Mouse (Mus musculus): ENCODE measurements around the gene Cdk17. TPM values are rescaled to one million over a fixed set of nuclear protein-coding genes. Genes with fewer than 3 reads are reported as not detected.
A peak's percentile ranks its signal among the peaks of the same experiment; 100 is the strongest.

Gene Cdk17
- polyA plus RNA-seq, 1 experiment = 2.3 TPM

GRCm38 (mm10) chr10:93138730-93139129 lies 21.9 kb upstream of the Cdk17 start:
- Histone ChIP-seq H3K27me3 (replicated peaks) (no peaks in the 10 kb centered on the region), H3K4me3 (replicated peaks) (no peak overlapping the region), H3K4me1 (peaks cover 65% of the 10 kb centered on the region), H3K36me3 (replicated peaks; ENCODE audit: low read length) (peaks cover 25% of the 10 kb centered on the region), H3K9me3 (no peaks in the 10 kb centered on the region)
- TF ChIP-seq GATA1 (IDR thresholded peaks at IDR 0.05; ENCODE audit: borderline replicate concordance, low read length) (no peak), FLI1 (IDR thresholded peaks at IDR 0.05; ENCODE audit: low read length) (no peak)

GRCm38 (mm10) chr10:93140778-93141177 lies 19.9 kb upstream of the Cdk17 start:
- Histone ChIP-seq H3K36me3 (replicated peaks; ENCODE audit: low read length) (peaks cover 25% of the 10 kb centered on the region), H3K4me1 (peaks cover 76% of the 10 kb centered on the region), H3K4me3 (replicated peaks) (peak overlapping the region; percentile 79), H3K9me3 (no peaks in the 10 kb centered on the region), H3K27me3 (replicated peaks) (no peaks in the 10 kb centered on the region)
- TF ChIP-seq GATA1 (IDR thresholded peaks at IDR 0.05; ENCODE audit: borderline replicate concordance, low read length) (no peak), FLI1 (IDR thresholded peaks at IDR 0.05; ENCODE audit: low read length) (no peak)

DNA sequence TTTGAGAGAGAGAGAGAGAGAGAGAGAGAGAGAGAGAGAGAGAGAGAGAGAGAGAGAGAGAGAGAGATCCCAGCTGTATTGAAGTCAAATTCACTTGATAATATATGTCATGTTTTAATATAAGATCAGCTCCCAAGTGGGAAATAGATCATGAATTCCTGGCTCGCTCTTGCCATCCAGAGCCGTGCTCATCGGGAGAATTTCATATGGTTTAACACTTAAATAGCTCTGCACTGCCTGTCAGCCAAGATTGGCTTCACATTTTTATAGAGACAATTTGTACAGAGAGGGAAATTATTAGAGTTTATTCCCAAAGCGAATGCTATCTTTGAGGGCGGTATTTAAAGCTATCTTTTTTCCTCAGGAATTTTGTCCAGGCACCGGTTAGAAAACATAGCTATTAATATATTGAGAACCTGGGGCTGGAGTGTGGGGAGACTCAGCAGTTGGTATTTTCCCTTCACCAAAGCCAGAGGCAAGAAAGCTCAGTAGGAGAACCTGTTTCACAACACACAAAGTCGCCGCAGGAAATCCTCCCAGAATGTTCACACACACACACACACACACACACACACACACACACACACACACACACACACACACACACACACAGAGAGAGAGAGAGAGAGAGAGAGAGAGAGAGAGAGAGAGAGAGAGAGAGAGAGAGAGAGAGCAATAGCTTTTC lies 17.9 kb upstream of the Cdk17 start:
- Histone ChIP-seq H3K9me3 (no peaks in the 10 kb centered on the region), H3K4me3 (replicated peaks) (peak overlapping the region; percentile 89), H3K36me3 (replicated peaks; ENCODE audit: low read length) (peaks cover 11% of the 10 kb centered on the region), H3K27me3 (replicated peaks) (no peaks in the 10 kb centered on the region), H3K4me1 (peaks cover 57% of the 10 kb centered on the region)
- TF ChIP-seq GATA1 (IDR thresholded peaks at IDR 0.05; ENCODE audit: borderline replicate concordance, low read length) (no peak), FLI1 (IDR thresholded peaks at IDR 0.05; ENCODE audit: low read length) (no peak)

DNA sequence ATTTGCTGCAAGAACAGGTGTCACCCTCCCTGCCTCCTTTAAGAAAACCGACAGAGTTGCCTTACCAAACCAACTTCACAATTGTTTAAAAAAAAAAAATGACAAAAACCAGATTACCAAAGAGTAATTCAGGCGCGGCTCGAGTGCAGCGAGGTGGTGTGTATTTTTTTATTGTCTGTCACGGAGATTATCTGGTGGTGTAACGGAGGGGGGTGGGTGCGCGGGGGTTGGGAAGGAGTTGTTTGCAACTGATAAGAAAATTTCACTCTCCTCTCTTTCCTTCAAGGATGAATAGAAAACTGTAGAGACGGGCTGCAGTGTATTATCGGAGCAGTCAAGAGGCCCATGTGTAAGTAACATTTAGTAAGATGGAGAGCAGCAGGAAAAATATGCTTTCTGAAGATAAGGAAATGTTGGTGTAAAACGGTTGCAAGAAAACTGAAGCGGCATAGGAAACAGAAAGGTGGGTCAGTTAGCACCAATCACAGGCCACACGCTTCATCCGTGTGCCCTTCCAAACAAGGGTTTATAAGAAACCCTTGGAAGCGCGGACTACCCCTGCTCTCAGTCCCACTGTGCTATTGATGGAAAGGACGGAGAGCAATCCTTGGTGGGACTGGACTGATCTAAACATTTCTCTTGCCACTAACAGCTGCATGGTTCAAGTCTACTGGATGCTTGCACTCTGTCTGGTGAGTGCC lies 17.2 kb upstream of the Cdk17 start:
- H3K4me1 ChIP-seq = peaks cover 50% of the 10 kb centered on the region
- peaks cover 8% of the 10 kb centered on the region for H3K36me3 ChIP-seq (replicated peaks; ENCODE audit: low read length)
- H3K9me3 ChIP-seq = no peaks in the 10 kb centered on the region
- H3K27me3 ChIP-seq (replicated peaks) = no peaks in the 10 kb centered on the region
- no peak for TF ChIP-seq FLI1 (IDR thresholded peaks at IDR 0.05; ENCODE audit: low read length)
- TF ChIP-seq GATA1 (IDR thresholded peaks at IDR 0.05; ENCODE audit: borderline replicate concordance, low read length) = no peak
- H3K4me3 ChIP-seq (replicated peaks) = peak overlapping the region; percentile 89

- H3K4me1 ChIP-seq = peaks cover 45% of the 10 kb centered on the region
- peaks cover 6% of the 10 kb centered on the region for H3K36me3 ChIP-seq (replicated peaks; ENCODE audit: low read length)
- peak overlapping the region; percentile 89 for H3K4me3 ChIP-seq (replicated peaks)
- TF ChIP-seq FLI1 (IDR thresholded peaks at IDR 0.05; ENCODE audit: low read length) (no peak), GATA1 (IDR thresholded peaks at IDR 0.05; ENCODE audit: borderline replicate concordance, low read length) (no peak)
- no peaks in the 10 kb centered on the region for H3K27me3 ChIP-seq (replicated peaks)
- no peaks in the 10 kb centered on the region for H3K9me3 ChIP-seq
These were observed 16.7 kb upstream of the Cdk17 start for GRCm38 (mm10) chr10:93143986-93144314.

DNA sequence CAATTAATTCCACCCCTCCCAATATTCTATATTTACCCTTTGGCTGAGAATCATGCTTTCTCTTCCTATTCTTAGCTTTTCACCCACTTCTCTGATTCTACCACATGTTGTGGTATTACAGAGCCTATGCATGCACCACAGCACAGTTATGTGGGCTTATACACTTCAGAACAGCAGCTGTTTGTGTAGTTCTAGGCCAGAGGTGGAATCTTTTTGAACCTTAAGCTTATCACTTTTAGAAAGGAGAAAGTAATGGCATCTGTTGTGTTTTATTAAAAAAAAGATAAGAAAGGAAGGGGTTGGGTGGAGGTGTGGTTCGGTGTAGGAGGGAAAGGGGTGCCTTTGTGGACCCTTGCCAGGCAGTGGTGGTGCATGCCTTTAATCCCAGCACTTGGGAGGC lies 16.1 kb upstream of the Cdk17 start:
- peaks cover 6% of the 10 kb centered on the region for H3K36me3 ChIP-seq (replicated peaks; ENCODE audit: low read length)
- TF ChIP-seq GATA1 (IDR thresholded peaks at IDR 0.05; ENCODE audit: borderline replicate concordance, low read length) (no peak), FLI1 (IDR thresholded peaks at IDR 0.05; ENCODE audit: low read length) (no peak)
- H3K9me3 ChIP-seq = 0 out of 2 replicates have a peak, but pooled peaks cover 1% of the 10 kb centered on the region
- H3K4me3 ChIP-seq (replicated peaks) = no peak overlapping the region
- H3K27me3 ChIP-seq (replicated peaks) = no peaks in the 10 kb centered on the region
- H3K4me1 ChIP-seq = peaks cover 38% of the 10 kb centered on the region

DNA sequence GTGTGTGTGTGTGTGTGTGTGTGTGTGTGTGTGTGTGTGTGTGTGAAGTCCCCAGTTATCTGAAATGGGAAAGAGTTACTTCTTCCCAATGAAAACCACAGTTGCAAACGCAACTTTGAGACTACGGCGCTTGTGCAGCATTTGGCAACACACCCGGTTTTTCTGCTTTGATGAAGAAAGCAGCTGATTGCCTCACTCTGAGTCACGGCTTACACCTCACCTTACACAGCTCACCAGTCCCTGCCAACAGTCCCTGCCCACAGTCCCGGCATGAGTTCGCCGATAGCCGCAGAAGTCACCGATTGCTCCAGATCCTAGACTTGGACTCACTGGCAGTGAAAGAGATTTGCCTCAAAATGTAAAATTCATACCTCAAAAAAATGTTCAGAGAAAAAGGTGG lies 15.6 kb upstream of the Cdk17 start:
- no peak for TF ChIP-seq FLI1 (IDR thresholded peaks at IDR 0.05; ENCODE audit: low read length)
- TF ChIP-seq GATA1 (IDR thresholded peaks at IDR 0.05; ENCODE audit: borderline replicate concordance, low read length) = no peak
- peaks cover 3% of the 10 kb centered on the region for H3K36me3 ChIP-seq (replicated peaks; ENCODE audit: low read length)
- no peaks in the 10 kb centered on the region for H3K27me3 ChIP-seq (replicated peaks)
- 0 out of 2 replicates have a peak, but pooled peaks cover 2% of the 10 kb centered on the region for H3K9me3 ChIP-seq
- H3K4me1 ChIP-seq = peaks cover 33% of the 10 kb centered on the region
- peak overlapping the region; percentile 70 for H3K4me3 ChIP-seq (replicated peaks)

- H3K4me3 ChIP-seq (replicated peaks) = no peak overlapping the region
- H3K27me3 ChIP-seq (replicated peaks) = no peaks in the 10 kb centered on the region
- TF ChIP-seq FLI1 (IDR thresholded peaks at IDR 0.05; ENCODE audit: low read length) (no peak), GATA1 (IDR thresholded peaks at IDR 0.05; ENCODE audit: borderline replicate concordance, low read length) (no peak)
- H3K4me1 ChIP-seq = peaks cover 22% of the 10 kb centered on the region
- H3K36me3 ChIP-seq (replicated peaks; ENCODE audit: low read length) = peaks cover 3% of the 10 kb centered on the region
- H3K9me3 ChIP-seq = 0 out of 2 replicates have a peak, but pooled peaks cover 2% of the 10 kb centered on the region
These were observed 14.1 kb upstream of the Cdk17 start for GRCm38 (mm10) chr10:93146601-93147000.

- Histone ChIP-seq H3K27me3 (replicated peaks) (no peaks in the 10 kb centered on the region), H3K4me3 (replicated peaks) (no peak overlapping the region), H3K4me1 (peaks cover 17% of the 10 kb centered on the region), H3K9me3 (0 out of 2 replicates have a peak, but pooled peaks cover 2% of the 10 kb centered on the region), H3K36me3 (replicated peaks; ENCODE audit: low read length) (peaks cover 3% of the 10 kb centered on the region)
- TF ChIP-seq FLI1 (IDR thresholded peaks at IDR 0.05; ENCODE audit: low read length) (no peak), GATA1 (IDR thresholded peaks at IDR 0.05; ENCODE audit: borderline replicate concordance, low read length) (no peak)
These were observed 13.0 kb upstream of the Cdk17 start for GRCm38 (mm10) chr10:93147691-93148090.

DNA sequence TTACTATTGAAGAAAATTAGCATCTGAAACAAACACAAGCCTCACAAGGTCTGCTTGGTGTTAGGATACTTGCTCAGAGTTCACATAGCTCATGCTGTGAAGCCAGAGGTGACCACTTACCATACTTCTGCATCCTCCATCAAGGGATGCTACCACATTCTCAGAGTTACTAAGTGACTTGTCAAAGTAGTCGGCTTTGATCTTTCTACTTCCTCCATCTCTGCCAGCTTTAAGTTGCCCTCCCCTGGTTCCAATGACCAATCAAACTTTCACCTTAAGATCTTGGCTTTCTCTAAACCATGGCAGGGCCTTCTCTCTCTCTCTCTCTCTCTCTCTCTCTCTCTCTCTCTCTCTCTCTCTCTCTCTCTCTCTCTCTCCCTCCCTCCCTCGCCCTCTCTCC lies 11.1 kb upstream of the Cdk17 start:
- 0 out of 2 replicates have a peak, but pooled peaks cover 2% of the 10 kb centered on the region for H3K9me3 ChIP-seq
- H3K36me3 ChIP-seq (replicated peaks; ENCODE audit: low read length) = peaks cover 3% of the 10 kb centered on the region
- H3K27me3 ChIP-seq (replicated peaks) = no peaks in the 10 kb centered on the region
- peaks cover 13% of the 10 kb centered on the region for H3K4me1 ChIP-seq
- no peak overlapping the region for H3K4me3 ChIP-seq (replicated peaks)
- TF ChIP-seq GATA1 (IDR thresholded peaks at IDR 0.05; ENCODE audit: borderline replicate concordance, low read length) = no peak
